Mouse (Mus musculus) midbrain, embryonic 16.5 days (tissue): ENCODE measurements around the gene Gphn. TPM values are rescaled to one million over a fixed set of nuclear protein-coding genes. Genes with fewer than 3 reads are reported as not detected.
"Not testable (repeated sequence)": the region's sequence is repeated elsewhere in the genome, so short reads cannot be mapped to it uniquely, and the experiment has no call there.

Source experiments
- ATAC-seq: fragments of 200-750 bp; cut with Nextera tagmentation; 2 replicates; pipeline ENCODE4 v1.8.0; 2017; ENCODE audit warnings: moderate TSS enrichment
- H3K27ac ChIP-seq: fragments of 300-500 bp; sonication (generic); 2 replicates; pipeline ENCODE4 v1.5.1; 2014; ENCODE audit warnings: mild to moderate bottlenecking, low read length, mixed read lengths
- H3K27me3 ChIP-seq: fragments of 300-500 bp; sonication (generic); 2 replicates; pipeline ENCODE4 v1.6.1; 2014; ENCODE audit warnings: low read depth, low read length, mixed read lengths; ENCODE audit not compliant: control insufficient read depth, insufficient read depth
- H3K36me3 ChIP-seq: fragments of 300-500 bp; sonication (generic); 2 replicates; pipeline ENCODE4 v1.6.1; 2014; ENCODE audit warnings: mild to moderate bottlenecking, low read length, moderate library complexity, mixed read lengths; ENCODE audit not compliant: control insufficient read depth, insufficient read depth
- H3K4me1 ChIP-seq: fragments of 300-500 bp; sonication (generic); 2 replicates; pipeline ENCODE4 v1.6.1; 2014; ENCODE audit warnings: mild to moderate bottlenecking, low read length, mixed read lengths; ENCODE audit not compliant: control insufficient read depth, insufficient read depth
- H3K4me2 ChIP-seq: fragments of 300-500 bp; sonication (generic); 2 replicates; pipeline ENCODE4 v1.6.1; 2014; ENCODE audit warnings: mild to moderate bottlenecking, low read length, mixed read lengths
- H3K4me3 ChIP-seq: fragments of 300-500 bp; sonication (generic); 2 replicates; pipeline ENCODE4 v1.5.1; 2014; ENCODE audit warnings: low read depth, mild to moderate bottlenecking, low read length, moderate library complexity, mixed read lengths
- H3K9ac ChIP-seq: fragments of 300-500 bp; sonication (generic); 2 replicates; pipeline ENCODE4 v1.6.1; 2014; ENCODE audit warnings: low read depth, low read length, mixed read lengths
- H3K9me3 ChIP-seq: fragments of 300-500 bp; sonication (generic); replicated peaks from 2 replicates; pipeline ENCODE4 v1.6.1; 2014; ENCODE audit warnings: mild to moderate bottlenecking, low read length, mixed read lengths; ENCODE audit not compliant: control insufficient read depth, poor library complexity, severe bottlenecking
- WGBS: fragments of 180-500 bp; shearing (Covaris S2); extraction: QIAGEN DNeasy Blood & Tissue Kit; methylation state at CpG from one replicate; pipeline ENCODE4 v1.1.7; 2014; 5-methylcytosine and 5-hydroxymethylcytosine counted together
- polyA plus RNA-seq: library from polyadenylated mRNA; unstranded; fragments of >200 nt; fragmentation: Nextera tagmentation; extraction: Ambion mirVana; gene quantifications from 2 replicates; pipeline ENCODE4 v1.2.1, GENCODE M21; 2015

The Gphn gene
- polyA plus RNA-seq, 1 experiment from 2014 or later, result 60.7 TPM

DNA sequence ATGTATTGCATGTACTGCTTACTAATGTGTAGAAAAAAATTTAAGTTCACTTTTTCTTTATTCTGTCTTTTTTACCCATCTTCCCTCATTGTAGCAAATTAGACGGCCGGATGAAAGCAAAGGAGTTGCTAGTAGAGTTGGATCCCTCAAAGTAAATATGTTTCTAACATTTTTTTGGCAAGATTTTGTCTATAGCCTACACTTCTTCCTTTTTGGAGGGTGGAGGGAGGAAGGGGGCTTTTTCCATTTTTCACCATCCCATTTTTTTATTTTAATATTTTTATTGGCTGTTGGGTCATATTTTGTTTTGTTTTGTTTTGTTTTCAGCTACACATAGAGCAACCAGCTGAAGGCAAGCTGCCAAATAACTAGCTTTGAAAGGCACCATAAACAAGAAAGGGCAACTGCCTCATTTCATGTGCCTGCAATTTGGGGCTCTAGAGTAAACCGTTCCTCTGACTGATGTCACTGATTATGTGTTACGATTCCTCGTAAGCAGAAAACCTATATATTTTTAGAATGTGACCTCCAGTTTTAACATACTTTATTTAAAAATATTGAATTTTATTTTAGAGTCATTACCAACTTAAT is 296.7 kb downstream of the Gphn start:
- 87% methylated on average over 5 of the region's 5 CpGs for WGBS
- ATAC-seq, result no peak
- Histone ChIP-seq H3K9ac (no peak overlapping the region), H3K9me3 (no peaks in the 10 kb centered on the region), H3K27me3 (no peaks in the 10 kb centered on the region), H3K4me2 (no peak overlapping the region), H3K4me3 (no peak overlapping the region), H3K27ac (no peak overlapping the region), H3K4me1 (no peaks in the 10 kb centered on the region), H3K36me3 (no peaks in the 10 kb centered on the region)

DNA sequence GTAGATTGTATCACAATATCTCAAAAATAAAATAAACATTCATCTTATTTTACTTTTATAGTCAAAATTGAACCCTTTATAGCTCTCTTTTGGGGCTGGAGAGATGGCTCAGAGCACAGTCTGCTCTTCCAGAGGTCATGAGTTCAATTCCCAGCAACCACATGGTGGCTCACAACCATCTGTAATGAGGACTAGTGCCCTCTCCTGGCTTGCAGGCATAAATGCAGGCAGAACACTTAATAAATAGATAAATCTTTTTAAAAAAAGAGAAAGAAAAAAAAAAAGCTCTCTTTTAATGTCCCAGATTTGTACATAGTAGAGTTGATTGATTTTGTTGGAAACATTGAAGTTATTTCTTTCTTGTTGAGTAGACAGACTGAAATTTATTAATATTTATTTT is 311.4 kb downstream of the Gphn start:
- H3K36me3 ChIP-seq, H3K4me2 ChIP-seq, H3K4me3 ChIP-seq, H3K9ac ChIP-seq, ATAC-seq, H3K27me3 ChIP-seq, H3K4me1 ChIP-seq, H3K27ac ChIP-seq, H3K9me3 ChIP-seq: not testable (repeated sequence)

DNA sequence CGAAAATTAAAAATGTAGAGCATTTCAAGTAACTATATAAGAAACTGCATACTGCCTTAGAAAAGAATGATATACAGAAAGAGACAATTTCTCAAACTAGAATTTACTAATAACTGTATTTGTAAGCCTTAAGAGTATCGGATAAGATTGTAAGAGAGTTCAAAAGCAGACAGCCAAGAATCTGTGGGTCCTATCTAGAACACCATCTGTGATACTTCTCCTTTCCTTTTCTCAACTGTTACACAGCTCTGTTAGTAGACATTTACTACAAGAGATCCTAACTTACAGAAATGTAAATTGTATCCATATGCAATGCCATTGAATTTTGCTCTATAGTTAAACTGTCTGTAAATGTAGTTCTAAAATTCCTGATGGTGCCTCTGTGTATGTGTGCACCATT is 324.7 kb downstream of the Gphn start:
- H3K9ac ChIP-seq, result no peak overlapping the region
- H3K4me3 ChIP-seq, result no peak overlapping the region
- no peak for ATAC-seq
- no peaks in the 10 kb centered on the region for H3K9me3 ChIP-seq
- H3K27me3 ChIP-seq, result no peaks in the 10 kb centered on the region
- no peaks in the 10 kb centered on the region for H3K36me3 ChIP-seq
- H3K27ac ChIP-seq, result no peak overlapping the region
- 95% methylated on average over 2 of the region's 2 CpGs for WGBS
- no peaks in the 10 kb centered on the region for H3K4me1 ChIP-seq
- no peak overlapping the region for H3K4me2 ChIP-seq

DNA sequence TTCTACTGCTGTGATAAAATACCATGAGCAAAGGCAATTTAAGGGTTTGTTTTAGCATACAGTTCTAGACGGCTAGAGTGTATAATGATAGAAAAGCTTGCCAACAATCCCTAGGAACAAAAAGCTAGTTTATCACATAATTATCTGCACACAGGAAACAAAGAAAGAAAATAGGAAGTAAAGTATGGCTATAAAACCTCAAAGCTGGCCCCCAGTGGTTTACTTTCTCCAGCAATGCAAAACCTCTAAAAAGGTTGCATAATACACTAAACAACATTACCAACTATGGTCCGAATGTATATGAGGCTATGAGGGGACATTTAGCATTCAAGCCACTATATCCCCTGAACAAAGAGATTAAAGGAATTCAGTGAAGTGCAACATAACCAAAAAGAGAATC is 405.6 kb downstream of the Gphn start:
- Histone ChIP-seq H3K9ac (no peak overlapping the region), H3K27ac (no peak overlapping the region), H3K4me1 (no peaks in the 10 kb centered on the region), H3K4me2 (no peak overlapping the region), H3K9me3 (no peaks in the 10 kb centered on the region), H3K36me3 (no peaks in the 10 kb centered on the region), H3K4me3 (no peak overlapping the region), H3K27me3 (no peaks in the 10 kb centered on the region)
- WGBS, result 71% methylated on average over 2 of the region's 2 CpGs
- no peak for ATAC-seq

DNA sequence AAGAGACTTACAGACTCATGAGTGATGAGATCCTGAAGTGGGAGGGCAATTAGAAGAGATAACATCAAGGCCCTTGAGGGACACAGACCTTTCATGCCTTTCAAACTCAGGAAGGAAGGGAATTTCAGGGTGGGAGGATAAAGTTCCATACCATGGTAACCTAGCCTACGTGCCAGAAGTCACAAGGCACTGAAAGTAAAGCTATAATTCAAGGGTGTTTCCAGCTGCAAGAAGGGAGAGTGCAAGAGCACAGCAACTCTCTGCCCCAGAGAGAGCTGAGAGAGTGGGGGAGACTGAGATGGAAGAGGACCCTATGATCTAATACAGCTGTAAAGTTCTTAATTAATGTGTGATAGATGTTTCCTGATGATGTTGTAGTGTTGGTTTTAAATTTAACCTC is 413.3 kb downstream of the Gphn start:
- H3K36me3 ChIP-seq, result no peaks in the 10 kb centered on the region
- no peak overlapping the region for H3K4me3 ChIP-seq
- H3K27ac ChIP-seq, result no peak overlapping the region
- H3K9ac ChIP-seq, result no peak overlapping the region
- 71% methylated on average over 1 of the region's 1 CpGs for WGBS
- H3K27me3 ChIP-seq, result no peaks in the 10 kb centered on the region
- H3K9me3 ChIP-seq, result no peaks in the 10 kb centered on the region
- no peak for ATAC-seq
- H3K4me2 ChIP-seq, result no peak overlapping the region
- H3K4me1 ChIP-seq, result no peaks in the 10 kb centered on the region

DNA sequence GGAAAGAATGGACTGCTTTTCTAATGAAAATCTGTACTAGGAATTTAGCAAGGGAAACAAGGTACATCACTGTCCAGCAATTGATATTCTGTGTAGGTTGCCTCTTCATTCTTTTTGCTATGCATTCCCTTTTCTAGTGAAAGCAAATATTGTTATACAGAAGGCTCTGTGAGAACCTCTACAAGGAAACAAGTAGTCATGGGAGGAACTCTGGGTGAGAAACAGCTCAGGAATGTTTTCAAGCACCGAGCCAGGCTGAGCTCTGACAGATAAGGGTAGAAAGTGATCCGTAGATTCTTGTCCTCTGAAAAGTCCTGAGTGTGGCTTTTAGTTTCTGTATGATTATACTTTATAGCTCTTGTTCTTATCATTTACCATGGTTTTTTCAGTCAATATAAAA is 413.9 kb downstream of the Gphn start:
- no peaks in the 10 kb centered on the region for H3K4me1 ChIP-seq
- H3K4me3 ChIP-seq, result no peak overlapping the region
- H3K4me2 ChIP-seq, result no peak overlapping the region
- H3K27me3 ChIP-seq, result no peaks in the 10 kb centered on the region
- H3K9me3 ChIP-seq, result no peaks in the 10 kb centered on the region
- H3K9ac ChIP-seq, result no peak overlapping the region
- ATAC-seq, result no peak
- H3K27ac ChIP-seq, result no peak overlapping the region
- WGBS, result 64% methylated on average over 2 of the region's 2 CpGs
- no peaks in the 10 kb centered on the region for H3K36me3 ChIP-seq

DNA sequence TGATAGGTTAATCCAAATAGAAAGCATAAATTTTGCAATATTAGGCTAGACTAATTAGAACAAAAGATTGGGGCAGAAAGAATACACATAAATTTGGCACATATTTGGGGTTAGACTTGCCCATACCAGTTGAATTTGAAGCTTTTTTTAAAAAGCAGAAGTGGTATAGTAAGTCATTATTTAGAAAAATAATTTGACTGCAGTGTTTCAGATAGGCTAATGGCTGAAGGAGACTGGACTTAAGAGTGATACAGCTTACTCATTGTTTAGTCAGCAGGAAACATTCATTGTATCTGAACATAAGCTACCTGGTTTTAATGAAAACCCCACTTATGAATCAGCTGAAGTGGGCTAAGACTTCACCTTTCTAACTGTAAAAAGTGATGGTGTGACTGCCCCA is 415.0 kb downstream of the Gphn start:
- Histone ChIP-seq H3K36me3 (no peaks in the 10 kb centered on the region), H3K4me3 (no peak overlapping the region), H3K27ac (no peak overlapping the region), H3K4me2 (no peak overlapping the region), H3K27me3 (no peaks in the 10 kb centered on the region), H3K4me1 (no peaks in the 10 kb centered on the region), H3K9ac (no peak overlapping the region), H3K9me3 (no peaks in the 10 kb centered on the region)
- no peak for ATAC-seq

DNA sequence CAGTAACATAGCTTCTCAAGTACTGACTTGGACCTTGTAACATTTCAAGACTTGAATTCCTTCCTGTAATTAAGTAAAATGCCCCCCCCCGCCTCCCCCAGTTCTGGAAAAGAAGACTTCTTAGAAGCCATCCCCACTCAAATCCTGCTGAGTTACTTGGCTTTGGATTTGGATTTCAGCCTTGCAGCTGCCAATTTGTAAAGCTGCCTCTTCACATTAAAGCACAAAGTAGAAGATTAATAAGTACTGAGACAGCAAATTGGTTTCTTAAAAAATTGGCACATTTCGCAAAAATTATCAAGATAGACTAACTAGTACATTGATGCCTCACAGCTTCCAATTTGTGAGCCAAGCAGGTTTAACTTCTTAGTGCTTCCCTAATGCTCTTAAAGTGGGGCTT is 417.5 kb downstream of the Gphn start:
- Histone ChIP-seq H3K9ac (no peak overlapping the region), H3K36me3 (no peaks in the 10 kb centered on the region), H3K4me1 (no peaks in the 10 kb centered on the region), H3K4me3 (no peak overlapping the region), H3K27me3 (no peaks in the 10 kb centered on the region), H3K4me2 (no peak overlapping the region), H3K27ac (no peak overlapping the region), H3K9me3 (no peaks in the 10 kb centered on the region)
- 68% methylated on average over 2 of the region's 2 CpGs for WGBS
- no peak for ATAC-seq

DNA sequence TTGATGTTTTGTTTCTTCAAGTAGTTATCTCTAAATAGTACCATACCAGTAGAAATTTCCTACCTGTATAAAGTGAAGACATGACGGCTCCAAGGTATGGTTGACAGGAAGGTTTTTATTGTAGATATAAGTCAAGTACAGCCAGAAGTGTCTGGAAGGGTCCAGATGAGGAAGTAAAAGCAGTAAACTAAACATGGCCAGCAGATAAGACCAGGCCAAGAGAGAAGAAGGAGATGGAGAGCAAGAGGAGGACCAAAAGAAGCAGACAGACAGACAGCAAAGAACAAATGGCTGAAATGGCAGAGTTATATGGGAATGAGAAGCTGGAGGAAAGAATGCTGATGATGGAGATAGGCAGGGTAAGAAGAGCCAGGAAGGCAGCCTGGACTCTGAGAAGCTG is 419.1 kb downstream of the Gphn start:
- WGBS, result 98% methylated on average over 1 of the region's 1 CpGs

More for the DNA sequence above, 419.1 kb downstream of the Gphn start:
- Histone ChIP-seq H3K36me3 (no peaks in the 10 kb centered on the region), H3K27me3 (no peaks in the 10 kb centered on the region), H3K9ac (no peak overlapping the region), H3K9me3 (no peaks in the 10 kb centered on the region), H3K4me1 (no peaks in the 10 kb centered on the region), H3K27ac (no peak overlapping the region), H3K4me3 (no peak overlapping the region), H3K4me2 (no peak overlapping the region)
- ATAC-seq, result no peak
